Mouse (Mus musculus) kidney, embryonic 14.5 days (tissue): ENCODE measurements around the gene Phf7. TPM values are rescaled to one million over a fixed set of nuclear protein-coding genes. Genes with fewer than 3 reads are reported as not detected.

Source experiments
- polyA plus RNA-seq: library from polyadenylated mRNA; unstranded; fragments of >200 nt; fragmentation: Nextera tagmentation; extraction: Ambion mirVana; gene quantifications from 2 replicates; pipeline ENCODE4 v1.2.1, GENCODE M21; 2014

The Phf7 gene
- polyA plus RNA-seq, 1 experiment from 2014 or later = 14.7 TPM

Other genes with a start within 250 kb of the Phf7 start
- 66.5 and 72.9 TPM in 2 replicates for gene Glt8d1, start 249.9 kb downstream of the Phf7 start, polyA plus RNA-seq
- 350 and 462 TPM in 2 replicates for gene Spcs1, start 249.6 kb downstream of the Phf7 start, polyA plus RNA-seq
- 104 and 116 TPM in 2 replicates for gene Pbrm1, start 232.2 kb downstream of the Phf7 start, polyA plus RNA-seq
- 146 and 166 TPM in 2 replicates for gene Gnl3, start 232.2 kb downstream of the Phf7 start, polyA plus RNA-seq
- 98.5 and 124 TPM in 2 replicates for gene Smim4, start 122.4 kb downstream of the Phf7 start, polyA plus RNA-seq
- gene Nt5dc2, start 120.3 kb downstream of the Phf7 start, polyA plus RNA-seq = 377 and 517 TPM in 2 replicates
- 39.8 and 41.1 TPM in 2 replicates for gene Stab1, start 82.7 kb downstream of the Phf7 start, polyA plus RNA-seq
- 3.0 and 3.9 TPM in 2 replicates for gene Tnnc1, start 43.0 kb downstream of the Phf7 start, polyA plus RNA-seq
- 259 and 375 TPM in 2 replicates for gene Nisch, start 34.4 kb downstream of the Phf7 start, polyA plus RNA-seq
- gene Sema3g, start 33.5 kb downstream of the Phf7 start, polyA plus RNA-seq = 0.56 and 0.64 TPM in 2 replicates
- 60.0 and 90.3 TPM in 2 replicates for gene Bap1, start 133 bp upstream of the Phf7 start, polyA plus RNA-seq
- 5.5 and 9.0 TPM in 2 replicates for gene Dnah1, start 72.6 kb upstream of the Phf7 start, polyA plus RNA-seq
- gene Capn7, start 85.3 kb upstream of the Phf7 start, polyA plus RNA-seq = 27.4 and 49.8 TPM in 2 replicates
- 6.7 and 14.3 TPM in 2 replicates for gene Sh3bp5, start 184.8 kb upstream of the Phf7 start, polyA plus RNA-seq
- 14.7 and 29.0 TPM in 2 replicates for gene Eaf1, start 243.1 kb upstream of the Phf7 start, polyA plus RNA-seq
- 56.0 and 62.4 TPM in 2 replicates for gene Mettl6, start 243.7 kb upstream of the Phf7 start, polyA plus RNA-seq